Mouse (Mus musculus) lung, postnatal 0 days (tissue): Measurements from ENCODE around the gene Tnfsfm13.

ENCODE experiments used
- CTCF ChIP-seq: IDR thresholded peaks from 2 replicates; pipeline ENCODE4 v1.5.1; 2016; ENCODE audit warnings: antibody characterized with exemption, mild to moderate bottlenecking
- EP300 ChIP-seq: IDR thresholded peaks from 2 replicates; pipeline ENCODE4 v1.6.1; 2016; ENCODE audit warnings: antibody characterized with exemption, mild to moderate bottlenecking, control low read depth

DNA sequence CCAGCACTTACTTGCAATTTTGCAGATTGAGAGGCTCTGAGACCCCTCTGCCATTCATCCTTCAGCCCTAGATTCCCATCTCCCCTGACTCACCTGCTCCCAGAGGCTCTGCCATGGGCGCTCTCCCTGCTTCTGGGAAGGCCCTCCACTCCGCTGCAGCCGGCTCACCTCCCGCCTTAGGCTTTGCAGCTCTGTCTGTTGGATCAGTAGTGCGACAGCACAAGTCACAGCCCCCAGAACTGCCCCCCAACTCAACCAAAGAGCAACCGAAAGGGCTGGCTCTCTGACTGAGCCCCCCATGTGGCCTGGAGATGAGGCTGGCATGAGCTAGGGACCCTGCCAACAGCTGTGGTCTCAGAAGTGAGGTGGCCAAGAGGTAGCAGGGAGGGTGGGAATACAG lies 11.0 kb downstream of the Tnfsfm13 start:
- TF ChIP-seq EP300 (no peak), CTCF (no peak)
